Mouse (Mus musculus) 416B (cell line): ENCODE results near the gene Sub1.

Experiments
- DNase-seq: peaks from one replicate; pipeline ENCODE4 v3.0.0; 2011; ENCODE audit warnings: low read depth

The Sub1 gene

DNA sequence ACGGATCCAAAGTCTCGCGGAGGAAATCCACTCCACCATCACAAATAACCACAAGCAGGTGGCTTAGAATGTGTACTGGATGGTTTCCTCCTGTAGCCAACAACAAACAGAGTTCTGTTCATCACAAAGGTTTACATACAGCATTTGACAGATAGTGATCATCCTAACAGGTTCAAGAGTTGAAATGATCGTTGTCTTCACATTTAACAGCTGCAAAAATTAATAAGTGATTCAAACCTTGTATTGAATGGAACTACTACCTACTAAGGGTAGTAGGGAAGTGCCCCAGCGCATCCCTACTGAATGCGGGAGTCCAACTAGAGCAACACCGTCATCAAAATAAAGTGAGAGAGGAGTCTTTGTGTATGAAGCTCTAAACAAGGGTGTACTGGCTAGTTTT is at the start of gene Sub1:
TSS of gene Sub1 (minus strand) at position 101 of the 400 bp plus-strand sequence.
- DNase-seq, result no peak

DNA sequence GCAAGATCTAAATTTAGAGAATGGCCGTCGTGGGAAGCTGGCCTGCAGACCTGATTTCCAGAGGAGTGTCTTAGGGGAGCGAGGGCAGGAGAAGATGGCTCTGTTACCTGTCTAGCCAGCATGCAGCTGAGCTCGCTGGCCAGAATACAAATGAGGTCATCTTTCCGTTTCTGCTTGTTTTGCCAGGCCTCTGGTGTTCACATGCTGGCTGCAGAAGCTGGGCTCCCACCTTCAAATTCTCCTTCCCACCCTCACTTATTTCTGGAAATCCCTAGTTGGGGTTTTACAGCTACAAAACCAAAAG is 43.6 kb upstream of the Sub1 start:
- no peak for DNase-seq

DNA sequence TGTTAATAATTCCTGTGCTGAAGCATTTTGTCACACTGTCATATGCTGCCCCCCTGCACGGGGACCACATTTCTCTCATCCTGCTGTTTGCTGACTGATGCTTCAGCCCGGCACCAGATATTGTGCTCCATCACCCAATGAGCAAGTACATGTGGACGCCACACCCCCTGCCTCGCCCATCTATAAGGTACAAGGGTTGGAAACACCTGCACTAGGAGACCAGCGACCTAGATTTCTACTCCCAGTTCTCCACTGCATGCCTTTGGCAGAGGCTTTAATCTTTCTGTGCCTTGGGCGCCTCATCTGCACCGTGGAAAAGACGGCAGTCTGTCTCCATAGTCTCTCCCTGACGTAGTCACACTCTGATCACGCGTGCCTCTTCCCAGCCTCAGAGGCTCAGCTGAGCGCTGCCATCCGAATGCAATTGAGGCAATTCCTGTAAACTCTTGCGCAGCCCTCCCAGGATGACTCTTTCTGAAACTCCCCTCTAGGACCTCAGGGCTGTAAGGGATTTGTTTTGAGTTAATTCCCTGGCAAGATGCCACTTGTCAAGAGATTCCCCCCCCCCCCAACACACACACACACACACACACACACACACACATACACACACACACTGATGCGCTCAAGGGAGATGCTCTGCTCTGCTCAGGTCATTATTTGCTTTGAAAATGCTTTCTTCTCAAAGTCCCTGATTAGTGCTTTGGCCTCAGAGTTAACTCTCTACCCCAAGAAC is 43.1 kb upstream of the Sub1 start:
- no peak for DNase-seq

DNA sequence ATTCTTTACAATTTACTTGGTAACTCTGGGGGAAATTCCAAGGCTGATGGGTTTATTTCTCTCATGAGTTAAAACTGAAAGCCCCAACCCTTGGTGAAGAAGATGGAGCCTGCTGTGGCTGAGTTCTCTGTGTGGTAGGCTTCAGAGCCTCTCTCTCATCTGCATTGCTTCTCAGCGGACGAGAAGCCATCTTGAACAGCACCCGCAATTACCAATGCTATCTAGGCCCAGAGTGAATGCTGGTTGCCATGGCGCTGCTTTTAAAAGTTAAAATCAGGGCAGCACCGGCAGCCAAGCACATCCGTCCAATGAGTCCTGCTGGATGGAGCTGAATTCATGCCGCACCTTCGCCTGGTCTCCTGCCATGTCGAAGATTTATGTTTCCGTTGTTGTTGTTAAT is 42.5 kb upstream of the Sub1 start:
- no peak for DNase-seq

DNA sequence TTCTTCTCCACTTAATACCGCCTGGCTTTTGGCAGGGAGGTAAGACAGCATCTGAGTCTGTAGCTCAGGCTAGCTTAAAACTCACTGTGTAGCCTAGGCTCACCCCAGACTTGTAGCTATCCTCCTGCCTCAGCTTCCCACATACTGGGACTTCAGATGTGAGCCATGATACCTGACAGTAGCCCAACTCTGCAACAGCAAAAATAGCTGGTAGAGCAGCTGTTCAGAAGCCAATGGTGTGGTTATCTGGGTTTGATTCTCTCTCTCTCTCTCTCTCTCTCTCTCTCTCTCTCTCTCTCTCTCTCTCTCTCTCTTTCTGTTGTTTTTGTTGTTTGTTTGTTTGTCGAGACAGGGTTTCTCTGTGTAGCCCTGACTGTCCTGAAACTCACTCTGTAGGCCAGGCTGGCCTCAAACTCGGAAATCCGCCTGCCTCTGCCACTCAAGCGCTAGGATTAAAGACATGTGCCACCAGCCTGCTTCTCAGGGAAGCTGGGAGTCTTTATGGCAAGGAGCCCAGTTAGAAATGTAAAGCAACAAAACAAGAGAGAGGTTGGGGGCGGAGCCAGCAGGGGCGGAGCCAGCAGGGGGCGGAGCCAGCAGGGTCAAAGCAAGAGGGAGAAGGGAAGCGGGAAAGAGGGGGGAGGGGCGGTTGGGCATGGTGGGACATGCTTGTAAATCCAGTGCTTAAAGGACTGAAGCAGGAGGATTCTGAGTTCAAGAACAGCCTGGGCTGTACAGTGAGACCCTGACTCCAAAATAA is 41.3 kb upstream of the Sub1 start:
- DNase-seq, result peak; percentile 33

DNA sequence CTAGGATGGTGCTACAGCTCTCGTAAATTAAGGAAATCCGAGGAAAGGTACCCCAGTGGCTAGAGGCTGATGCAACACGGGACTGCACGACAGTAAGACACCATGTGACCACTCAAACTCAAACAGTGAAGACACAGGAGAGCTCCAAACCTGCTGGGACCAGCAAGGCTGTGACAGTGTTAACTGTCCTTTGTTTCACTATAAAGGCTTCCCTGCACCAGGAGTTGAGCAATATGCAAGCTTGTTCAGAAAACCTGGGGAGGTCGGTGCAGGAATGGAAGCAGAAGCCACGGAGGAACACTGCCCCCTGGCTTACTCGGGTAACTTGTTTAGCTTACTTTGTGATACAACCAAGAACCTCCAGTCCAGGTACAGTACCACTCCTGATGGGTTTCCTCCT is 40.4 kb upstream of the Sub1 start:
- DNase-seq, result peak; percentile 88

DNA sequence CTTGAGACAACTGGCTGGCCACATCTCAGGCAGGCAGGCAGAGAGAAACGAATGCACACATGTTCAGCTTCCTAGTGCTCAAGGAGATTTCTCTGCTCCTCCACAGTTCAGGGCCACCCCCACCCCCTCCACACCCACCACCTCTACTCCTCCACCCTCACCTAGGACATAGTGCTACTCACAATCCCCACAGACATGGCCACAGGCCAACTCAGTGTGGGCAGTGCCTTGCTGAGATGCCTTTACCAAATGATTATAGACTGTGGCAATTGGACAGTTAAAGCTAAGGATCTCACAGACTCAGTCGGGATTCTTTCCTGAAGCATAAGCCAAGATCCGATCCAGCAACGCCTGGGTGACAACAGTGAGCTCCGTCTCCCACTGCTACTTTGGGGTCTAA is 39.9 kb upstream of the Sub1 start:
- no peak for DNase-seq

DNA sequence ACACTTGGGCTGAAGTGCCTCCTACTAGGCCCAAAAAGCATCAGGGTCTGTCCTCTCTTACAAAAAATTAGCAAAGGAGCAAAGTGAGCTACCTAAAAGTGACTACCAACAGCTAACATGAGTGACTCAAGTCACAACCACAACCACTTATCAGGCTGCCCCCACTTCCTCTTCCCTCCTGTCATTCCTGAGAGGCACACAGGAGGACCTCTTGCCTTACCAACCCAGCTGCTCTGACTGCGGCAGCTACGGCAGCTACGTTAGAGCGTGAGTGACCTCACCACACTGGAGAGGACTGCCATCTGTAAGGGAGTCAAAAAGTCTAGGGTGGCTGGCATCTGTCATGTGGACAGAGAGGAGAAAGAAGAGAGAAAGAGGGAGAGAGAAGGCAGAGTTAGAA is 37.5 kb upstream of the Sub1 start:
- peak; percentile 95 for DNase-seq

DNA sequence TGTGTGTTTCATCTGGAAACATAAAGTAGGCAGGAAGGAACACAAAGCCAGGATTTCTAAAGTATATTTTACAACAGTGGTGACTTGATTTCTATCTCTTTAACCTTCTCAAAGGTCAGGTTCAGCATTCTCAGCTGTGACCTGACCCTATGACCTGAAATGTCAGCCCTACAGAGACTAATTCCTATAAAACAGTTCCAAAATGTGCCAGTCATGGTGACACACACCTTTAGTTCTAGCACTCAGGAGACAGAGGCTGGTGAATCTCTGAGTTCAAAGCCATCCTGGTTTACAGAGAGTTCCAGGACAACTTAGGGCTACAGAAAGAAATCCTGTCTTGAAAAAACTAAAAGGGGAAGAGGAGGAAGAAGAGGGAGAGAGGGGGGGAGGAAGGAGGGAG is 36.4 kb upstream of the Sub1 start:
- no peak for DNase-seq

DNA sequence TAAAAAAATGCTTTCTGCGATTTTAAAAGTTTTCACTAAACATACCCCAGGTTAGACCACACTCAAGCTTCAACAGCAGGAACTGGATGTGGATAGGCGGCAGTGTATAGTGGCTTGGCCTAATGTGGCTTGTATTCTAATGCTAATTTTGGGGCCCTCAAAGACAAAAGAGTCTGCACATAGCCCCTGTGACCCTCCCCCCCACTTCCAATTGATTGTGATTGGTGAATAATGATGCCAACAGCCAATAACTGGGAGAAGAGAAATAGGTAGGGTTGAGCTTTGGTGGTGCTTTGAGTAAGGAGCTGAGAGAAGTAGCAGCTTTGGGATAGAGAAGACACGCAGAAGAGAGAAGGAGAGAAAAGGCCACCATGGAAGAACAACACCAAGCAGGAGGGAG is 35.7 kb upstream of the Sub1 start:
- DNase-seq, result no peak

DNA sequence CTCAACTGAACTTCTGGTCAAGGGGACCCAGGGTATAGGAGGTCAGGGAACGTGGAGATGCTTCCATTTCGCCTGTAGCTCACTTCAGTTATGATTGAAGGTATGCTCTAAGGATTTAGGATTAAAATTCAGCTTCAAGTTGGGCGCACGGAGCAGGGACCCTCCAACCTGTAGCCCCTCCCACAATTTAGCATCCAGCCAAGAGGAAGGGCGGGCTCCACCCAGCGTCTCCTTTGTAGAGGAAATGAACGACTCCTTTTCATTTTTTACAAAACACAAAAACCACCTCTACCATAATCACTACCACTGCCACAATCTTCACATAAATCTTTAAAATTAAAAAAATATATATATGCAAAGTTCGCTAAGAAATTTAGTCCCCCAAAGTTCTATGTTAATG is 35.1 kb upstream of the Sub1 start:
- no peak for DNase-seq

DNA sequence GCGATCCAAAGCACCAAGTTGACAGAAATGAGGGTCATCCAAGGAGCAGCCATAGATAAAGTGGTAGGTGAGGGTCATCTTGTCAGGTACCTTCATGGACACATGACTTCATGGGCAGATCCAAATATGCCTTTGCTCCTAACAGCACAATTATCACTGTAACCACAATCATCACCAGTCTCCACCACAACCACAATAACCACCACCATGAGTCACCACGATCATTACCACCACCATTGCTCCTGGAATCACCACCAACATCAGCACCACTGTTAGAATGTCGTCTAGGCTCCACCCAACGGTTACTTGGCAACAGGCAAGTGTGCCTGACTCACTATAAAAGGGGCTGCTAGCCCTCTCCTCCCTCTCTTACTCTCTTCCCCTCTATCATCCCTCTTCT is 33.4 kb upstream of the Sub1 start:
- peak; percentile 78 for DNase-seq

DNA sequence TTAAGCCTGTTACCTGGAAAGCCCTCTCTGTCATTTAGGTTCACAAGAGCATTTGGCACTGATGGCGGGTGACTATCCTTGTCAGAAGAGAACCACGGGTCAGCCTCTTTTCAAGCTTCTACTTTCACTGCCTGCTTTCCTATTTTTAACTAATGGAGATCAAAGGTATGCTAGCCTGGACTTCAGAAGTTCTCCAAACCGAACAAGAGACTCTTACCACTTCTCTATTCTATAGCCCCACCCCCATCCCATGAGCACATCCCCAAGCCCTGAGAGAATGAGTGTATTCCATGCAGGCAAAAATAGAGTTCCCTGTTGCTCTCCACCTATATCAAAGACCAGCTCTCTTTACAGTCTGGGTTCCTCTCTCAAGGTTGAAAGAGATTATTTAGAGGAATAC is 31.0 kb upstream of the Sub1 start:
- DNase-seq, result no peak

DNA sequence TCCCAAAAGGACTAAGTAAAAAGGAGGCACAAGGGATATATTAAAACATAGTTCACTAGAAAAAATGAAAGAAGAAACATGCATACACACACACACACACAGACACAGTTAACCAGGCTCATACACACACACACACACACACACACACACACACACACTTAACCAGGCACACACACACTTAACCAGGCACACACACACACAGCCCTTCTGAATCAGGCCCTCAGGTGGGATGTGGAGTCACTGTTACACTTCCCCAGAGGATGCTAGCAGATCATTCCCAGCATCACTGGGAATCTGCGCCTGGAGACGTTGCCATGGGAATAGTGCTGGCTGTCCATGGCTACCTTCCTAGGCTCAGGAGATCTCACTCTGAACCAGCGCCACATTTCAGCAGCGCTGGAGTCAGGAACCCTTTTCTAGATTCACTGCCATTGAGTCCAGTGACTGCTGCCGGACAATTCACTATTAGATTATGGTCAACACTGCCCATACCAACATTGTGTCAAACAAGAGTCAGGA is 30.2 kb upstream of the Sub1 start:
- no peak for DNase-seq

DNA sequence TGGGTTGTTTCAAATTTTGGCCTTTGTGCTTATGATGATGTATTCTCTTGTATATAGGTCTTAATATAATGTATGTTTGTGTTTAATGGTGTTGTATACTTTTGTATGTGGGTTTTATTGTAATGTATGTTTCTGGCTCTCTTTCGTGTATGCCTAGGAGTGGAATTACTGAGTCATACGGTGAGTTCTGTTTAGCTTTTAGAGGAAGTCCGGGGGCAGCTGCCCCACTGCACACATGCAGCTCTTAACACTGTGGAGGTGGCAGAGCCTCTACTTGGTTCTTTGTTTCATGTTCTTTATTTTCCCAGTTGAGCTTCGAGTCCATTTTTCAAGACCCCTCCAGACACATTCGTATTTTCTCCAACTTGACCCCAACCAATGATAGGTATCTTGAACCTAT is 29.2 kb upstream of the Sub1 start:
- DNase-seq, result peak; percentile 57

DNA sequence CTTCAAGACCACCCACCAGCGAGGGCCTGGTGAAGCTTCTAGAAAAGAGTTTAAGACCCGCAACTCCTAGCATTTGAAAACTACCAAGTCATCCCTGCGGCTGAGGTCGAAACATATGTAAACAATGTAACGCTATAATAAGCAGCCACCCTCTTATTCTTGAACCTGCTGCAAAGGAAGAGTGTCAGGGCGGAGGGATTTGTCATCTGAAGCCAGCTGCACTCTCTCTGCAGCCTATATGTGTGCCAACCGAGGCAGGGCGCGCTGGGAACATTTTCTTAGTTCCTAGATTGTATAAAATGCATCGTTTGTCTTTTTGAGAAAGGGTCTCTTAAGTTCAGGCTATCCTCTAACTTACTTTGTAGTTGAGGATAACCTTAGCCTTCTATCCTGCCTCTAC is 28.6 kb upstream of the Sub1 start:
- DNase-seq, result no peak

DNA sequence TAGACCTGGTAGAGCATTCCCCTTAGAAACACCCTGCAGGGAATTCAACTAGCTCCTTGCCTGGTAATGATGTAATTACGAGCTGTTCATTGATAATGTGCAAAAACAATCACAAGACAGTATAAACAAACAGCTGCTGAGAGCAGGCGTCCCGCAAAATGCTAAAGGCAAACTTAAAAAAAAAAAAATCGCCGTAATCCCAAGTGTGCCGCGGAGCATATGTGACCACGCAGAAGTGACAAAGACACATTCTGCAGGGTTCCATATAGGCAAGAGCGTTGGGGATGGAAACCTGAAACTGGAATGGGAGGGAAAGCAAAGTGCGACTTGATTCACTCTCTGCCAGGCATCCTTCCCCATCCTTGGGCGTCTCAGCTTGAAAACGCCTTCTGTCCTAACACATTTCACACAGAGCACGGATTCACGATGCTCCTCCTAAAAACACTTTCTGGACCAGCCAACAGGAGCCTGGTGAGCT is 28.0 kb upstream of the Sub1 start:
- no peak for DNase-seq

DNA sequence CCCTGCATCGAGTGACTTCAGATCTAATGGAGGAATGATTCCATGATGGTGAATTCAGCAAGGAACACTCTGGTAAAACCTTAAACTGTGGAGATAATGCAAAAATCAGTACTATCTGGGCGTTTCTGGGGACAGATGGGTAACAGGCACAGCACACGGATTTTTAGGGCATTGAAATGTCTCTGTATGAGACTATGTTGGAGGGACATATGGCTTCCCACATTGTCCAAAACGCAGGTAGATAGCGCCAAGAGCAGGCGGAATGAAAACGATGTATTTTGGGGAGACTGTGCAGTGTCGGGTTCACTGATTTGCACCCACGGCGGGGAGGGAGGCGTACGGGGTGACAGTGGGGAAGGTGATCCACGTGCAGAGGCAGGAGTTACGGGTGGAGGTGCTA is 22.7 kb upstream of the Sub1 start:
- no peak for DNase-seq

DNA sequence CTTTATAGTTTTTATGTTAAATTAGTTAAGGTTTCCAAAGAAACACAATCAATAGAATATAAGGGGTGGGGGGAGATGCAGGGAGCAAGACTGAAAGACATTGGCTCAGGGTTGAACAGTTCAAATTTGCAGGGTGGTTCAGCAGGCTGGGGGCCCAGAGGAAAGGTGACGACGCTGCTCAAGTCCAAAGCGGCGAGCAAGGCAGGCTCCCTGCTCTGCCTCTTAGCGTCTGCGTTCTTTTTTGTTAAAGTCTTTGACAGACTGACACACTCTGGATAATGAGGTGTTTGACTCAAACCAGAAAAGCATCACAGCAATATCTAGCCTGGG is 21.6 kb upstream of the Sub1 start:
- DNase-seq, result no peak

DNA sequence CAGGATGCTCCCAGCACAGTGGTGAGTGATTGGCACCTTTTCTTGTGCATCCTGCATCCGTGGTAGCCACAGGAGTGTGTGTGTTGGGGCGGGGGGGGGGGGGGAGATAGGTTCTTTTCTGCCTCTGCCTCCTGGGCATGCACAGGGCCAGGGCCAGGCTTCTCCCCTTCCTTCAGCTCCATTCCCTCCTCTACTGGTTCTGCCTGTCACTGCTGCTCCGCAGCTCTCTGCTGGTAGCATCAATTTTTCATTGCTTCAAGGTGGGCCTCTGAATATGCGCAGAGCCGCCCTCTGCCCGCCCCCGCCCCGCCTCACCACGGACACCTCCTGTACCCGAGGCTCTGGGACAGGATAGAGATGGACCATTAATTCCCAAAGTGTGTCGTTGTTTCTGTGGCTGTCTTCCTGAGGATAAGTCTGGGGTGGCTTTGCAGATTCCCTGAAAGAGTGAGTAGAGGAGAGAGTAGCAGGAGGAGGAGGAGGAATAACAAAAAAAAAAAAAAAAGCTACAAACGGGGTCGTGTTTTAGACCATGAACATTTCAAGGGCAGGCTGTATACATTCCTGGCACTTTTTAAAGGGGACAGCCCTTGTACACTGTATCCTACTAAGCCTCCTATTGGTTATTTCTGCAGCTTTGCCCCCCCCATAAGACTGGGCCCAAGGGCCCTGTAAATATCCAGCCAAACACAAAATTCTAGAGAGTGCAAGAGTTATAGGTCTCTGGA is 21.1 kb upstream of the Sub1 start:
- no peak for DNase-seq

DNA sequence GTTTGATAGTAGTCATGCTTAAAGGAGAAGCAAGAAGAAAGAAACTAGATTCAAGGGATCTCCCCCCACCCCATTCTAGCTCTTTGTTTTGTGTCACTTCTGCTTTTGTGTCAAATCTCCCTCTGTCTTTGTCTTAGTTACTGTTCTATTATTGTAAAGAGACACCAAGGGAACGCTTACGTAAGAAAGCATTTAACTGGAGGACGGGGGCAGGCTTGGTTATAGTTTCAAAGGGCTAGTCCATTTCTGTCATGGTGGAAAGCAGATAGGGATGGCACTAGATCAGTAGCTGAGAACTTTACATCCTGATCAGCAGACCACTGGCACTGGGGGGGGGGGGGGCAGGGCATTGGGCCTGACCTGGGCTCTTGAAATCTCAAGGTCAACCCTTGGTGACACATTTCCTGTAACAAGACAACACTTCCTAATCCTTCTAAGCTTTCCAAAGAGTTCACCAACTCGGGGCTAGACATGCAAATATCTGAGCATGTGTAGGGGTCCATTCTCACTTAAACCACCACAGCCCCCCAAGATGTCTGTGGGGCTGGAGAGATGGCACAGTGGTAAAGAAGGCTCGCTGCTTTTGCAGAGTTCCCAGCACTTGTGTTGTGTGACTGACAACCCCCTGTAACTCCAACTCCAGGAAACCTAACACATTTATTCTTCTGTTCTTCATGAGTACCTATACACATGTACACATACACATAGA is 17.6 kb upstream of the Sub1 start:
- peak; percentile 75 for DNase-seq

DNA sequence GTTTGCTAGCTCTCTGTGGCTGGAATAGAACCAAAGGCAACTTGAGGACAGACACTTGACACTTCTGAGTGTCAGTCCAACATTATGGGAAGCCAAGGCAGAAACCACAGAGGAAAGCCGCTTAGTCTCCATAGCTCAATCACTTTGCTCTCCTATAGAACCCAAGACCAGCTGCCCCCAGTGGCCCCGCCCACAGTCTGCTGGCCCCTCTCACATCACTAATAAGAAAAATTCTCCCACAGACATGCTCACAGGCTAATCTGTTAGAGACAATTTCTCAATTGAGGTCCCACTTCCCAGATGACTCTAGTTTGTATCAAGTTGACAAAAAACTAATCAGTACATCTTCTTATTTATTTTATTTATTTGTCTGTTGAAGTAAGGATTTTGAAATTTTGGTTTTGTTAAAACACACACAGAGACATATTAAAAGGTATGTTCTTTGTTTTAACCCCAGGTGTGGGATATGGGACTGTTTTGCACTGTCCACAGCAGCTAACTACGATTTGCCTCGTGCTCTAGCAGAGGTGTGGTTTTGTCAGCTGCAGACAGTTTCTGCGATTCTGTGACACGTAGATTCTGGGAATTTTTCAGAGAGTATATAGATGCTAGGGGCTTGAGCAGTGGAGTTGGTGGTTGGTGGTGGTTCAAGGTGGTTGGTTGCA is 16.9 kb upstream of the Sub1 start:
- no peak for DNase-seq
